Mouse (Mus musculus) stomach, postnatal 0 days (tissue): ENCODE measurements at regions not wholly inside any gene's neighbourhood (a gene's known extent, or its start where the extent isn't known, plus 50 kb on each side); places are given as distances from the start of the nearest gene placed in this dataset.

Source experiments
- ATAC-seq: fragments of 200-750 bp; cut with Nextera tagmentation; 2 replicates; pipeline ENCODE4 v1.8.0; 2017; ENCODE audit not compliant: low FRiP score, low TSS enrichment
- DNase-seq: peaks from one replicate; pipeline ENCODE4 v3.0.0-alpha.2; 2016; ENCODE audit warnings: low spot score
- H3K27ac ChIP-seq: fragments of 300-500 bp; sonication (generic); replicated peaks from 2 replicates; pipeline ENCODE4 v1.5.1; 2014; ENCODE audit warnings: mild to moderate bottlenecking, control low read depth
- H3K27me3 ChIP-seq: fragments of 300-500 bp; sonication (generic); 2 replicates; pipeline ENCODE4 v1.6.1; 2014; ENCODE audit warnings: low read length; ENCODE audit not compliant: control insufficient read depth, insufficient read depth
- H3K36me3 ChIP-seq: fragments of 300-500 bp; sonication (generic); 2 replicates; pipeline ENCODE4 v1.6.1; 2014; ENCODE audit warnings: low read length, mixed read lengths; ENCODE audit not compliant: control insufficient read depth, insufficient read depth
- H3K4me1 ChIP-seq: fragments of 300-500 bp; sonication (generic); replicated peaks from 2 replicates; pipeline ENCODE4 v1.6.1; 2014; ENCODE audit warnings: antibody characterized with exemption; ENCODE audit not compliant: control insufficient read depth, insufficient read depth
- H3K4me2 ChIP-seq: fragments of 300-500 bp; sonication (generic); replicated peaks from 2 replicates; pipeline ENCODE4 v1.6.1; 2014; ENCODE audit warnings: low read depth, mild to moderate bottlenecking, control low read depth, moderate library complexity
- H3K4me3 ChIP-seq: fragments of 300-500 bp; sonication (generic); 2 replicates; pipeline ENCODE4 v1.5.1; 2014; ENCODE audit warnings: low read depth, low read length, control low read depth
- H3K9ac ChIP-seq: fragments of 300-500 bp; sonication (generic); 2 replicates; pipeline ENCODE4 v1.6.1; 2014; ENCODE audit warnings: mild to moderate bottlenecking, low read length, control low read depth, mixed read lengths
- H3K9me3 ChIP-seq: fragments of 300-500 bp; sonication (generic); 2 replicates; pipeline ENCODE4 v1.6.1; 2016; ENCODE audit warnings: low read length; ENCODE audit not compliant: control insufficient read depth
- CTCF ChIP-seq: IDR thresholded peaks from 2 replicates; pipeline ENCODE4 v1.5.1; 2016; ENCODE audit warnings: antibody characterized with exemption, low read depth, mild to moderate bottlenecking, moderate library complexity
- EP300 ChIP-seq: optimal IDR thresholded peaks from 2 replicates; pipeline ENCODE3; 2016; ENCODE audit warnings: antibody characterized with exemption
- WGBS: fragments of 180-500 bp; shearing (Covaris S2); extraction: QIAGEN DNeasy Blood & Tissue Kit; methylation state at CpG from one replicate; pipeline ENCODE4 v1.1.7; 2014; 5-methylcytosine and 5-hydroxymethylcytosine counted together

- H3K9ac ChIP-seq = no peak overlapping the region
- no peaks in the 10 kb centered on the region for H3K9me3 ChIP-seq
- no peaks in the 10 kb centered on the region for H3K4me1 ChIP-seq
- DNase-seq = no peak
- H3K27ac ChIP-seq = no peak overlapping the region
- H3K4me2 ChIP-seq = no peak overlapping the region
- H3K4me3 ChIP-seq = no peak overlapping the region
- WGBS = 59% methylated on average over 9 of the region's 9 CpGs
- H3K36me3 ChIP-seq = no peaks in the 10 kb centered on the region
- H3K27me3 ChIP-seq = no peaks in the 10 kb centered on the region
- TF ChIP-seq EP300 = no peak
- TF ChIP-seq CTCF = no peak
- ATAC-seq = no peak
These were observed 173.6 kb downstream of the Mreg start for GRCm38 (mm10) chr1:72038518-72038917.

GRCm38 (mm10) chr1:72036600-72036999 is 175.5 kb downstream of the Mreg start:
- no peaks in the 10 kb centered on the region for H3K4me1 ChIP-seq
- H3K9me3 ChIP-seq = no peaks in the 10 kb centered on the region
- no peak overlapping the region for H3K9ac ChIP-seq
- ATAC-seq (no peak), DNase-seq (no peak)
- H3K36me3 ChIP-seq = no peaks in the 10 kb centered on the region
- TF ChIP-seq EP300 (no peak), CTCF (no peak)
- H3K27me3 ChIP-seq = no peaks in the 10 kb centered on the region
- H3K27ac ChIP-seq = no peak overlapping the region
- no peak overlapping the region for H3K4me2 ChIP-seq
- H3K4me3 ChIP-seq = no peak overlapping the region
- WGBS = 65% methylated on average over 5 of the region's 5 CpGs

- 70% methylated on average over 5 of the region's 5 CpGs for WGBS
- ATAC-seq (no peak), DNase-seq (no peak)
- no peaks in the 10 kb centered on the region for H3K27me3 ChIP-seq
- no peaks in the 10 kb centered on the region for H3K4me1 ChIP-seq
- H3K9ac ChIP-seq = no peak overlapping the region
- H3K4me2 ChIP-seq = no peak overlapping the region
- no peak for TF ChIP-seq CTCF
- TF ChIP-seq EP300 = no peak
- no peaks in the 10 kb centered on the region for H3K36me3 ChIP-seq
- no peaks in the 10 kb centered on the region for H3K9me3 ChIP-seq
- no peak overlapping the region for H3K4me3 ChIP-seq
- no peak overlapping the region for H3K27ac ChIP-seq
These were observed 176.0 kb downstream of the Mreg start for GRCm38 (mm10) chr1:72036141-72036540.

- H3K4me1 ChIP-seq = no peaks in the 10 kb centered on the region
- no peaks in the 10 kb centered on the region for H3K27me3 ChIP-seq
- no peak overlapping the region for H3K4me2 ChIP-seq
- TF ChIP-seq CTCF (no peak), EP300 (no peak)
- H3K27ac ChIP-seq = no peak overlapping the region
- no peak overlapping the region for H3K4me3 ChIP-seq
- DNase-seq = no peak
- H3K9me3 ChIP-seq = no peaks in the 10 kb centered on the region
- 79% methylated on average over 2 of the region's 2 CpGs for WGBS
- ATAC-seq = no peak
- H3K9ac ChIP-seq = no peak overlapping the region
- H3K36me3 ChIP-seq = no peaks in the 10 kb centered on the region
These were observed 178.2 kb downstream of the Mreg start for GRCm38 (mm10) chr1:72033941-72034340.

GRCm38 (mm10) chr1:72032214-72032613 is 179.9 kb downstream of the Mreg start:
- H3K36me3 ChIP-seq = no peaks in the 10 kb centered on the region
- H3K4me2 ChIP-seq = no peak overlapping the region
- H3K4me1 ChIP-seq = no peaks in the 10 kb centered on the region
- ATAC-seq (no peak), DNase-seq (no peak)
- no peak overlapping the region for H3K4me3 ChIP-seq
- H3K9ac ChIP-seq = no peak overlapping the region
- 66% methylated on average over 4 of the region's 4 CpGs for WGBS
- no peaks in the 10 kb centered on the region for H3K27me3 ChIP-seq
- TF ChIP-seq CTCF (no peak), EP300 (no peak)
- H3K27ac ChIP-seq = no peak overlapping the region
- no peaks in the 10 kb centered on the region for H3K9me3 ChIP-seq

GRCm38 (mm10) chr1:72030763-72031405 is 181.2 kb downstream of the Mreg start:
- Histone ChIP-seq H3K4me1 (no peaks in the 10 kb centered on the region), H3K9ac (no peak overlapping the region), H3K4me2 (no peak overlapping the region), H3K4me3 (no peak overlapping the region), H3K36me3 (no peaks in the 10 kb centered on the region), H3K27me3 (no peaks in the 10 kb centered on the region), H3K9me3 (no peaks in the 10 kb centered on the region), H3K27ac (no peak overlapping the region)
- no peak for ATAC-seq
- no peak for DNase-seq
- TF ChIP-seq EP300 (no peak), CTCF (no peak)
- WGBS = 58% methylated on average over 8 of the region's 8 CpGs
